Mouse (Mus musculus): Measurements from ENCODE around the gene Cbl.

- TF ChIP-seq CTCF (IDR thresholded peaks at IDR 0.05; ENCODE audit: extremely low read depth, insufficient read depth, low read length) (no peak), POLR2A (IDR thresholded peaks at IDR 0.05; ENCODE audit: extremely low read depth, insufficient read depth, low read length) (no peak)
Observed at GRCm38 (mm10) chr9:44188223-44188622, 45.6 kb downstream of the Cbl start.

Data from cortical plate, adult 2 months (tissue).